Mouse (Mus musculus): ENCODE results near the gene Olfr585. TPM values are rescaled to one million over a fixed set of nuclear protein-coding genes. Genes with fewer than 3 reads are reported as not detected.

Gene Olfr585
- not detected for total RNA-seq (2021)
- long read RNA-seq = 0 reads

DNA sequence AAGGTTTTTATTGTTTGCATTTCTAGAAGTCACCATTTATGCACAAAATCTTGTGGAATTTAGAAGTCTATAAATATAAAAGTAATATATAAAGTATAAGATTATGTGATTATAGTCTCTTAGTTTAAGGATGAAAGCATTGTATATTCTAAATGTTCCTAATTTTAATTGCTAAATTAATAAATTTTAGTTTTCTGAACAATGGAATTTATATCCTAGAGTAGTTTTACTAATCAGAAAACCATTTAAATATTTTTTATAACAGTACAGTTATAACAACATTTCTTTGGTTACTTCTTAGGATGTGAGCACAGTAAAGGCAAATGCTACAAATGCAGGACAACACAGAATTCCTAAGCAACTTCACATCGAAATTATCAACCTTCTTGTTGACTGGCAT lies at the start of gene Olfr585:
Gene Olfr585, plus strand, starts transcription at position 301 of the 400 bp plus-strand sequence.
- no peak for DNase-seq (ENCODE audit: low spot score in 2 of 2)

DNA sequence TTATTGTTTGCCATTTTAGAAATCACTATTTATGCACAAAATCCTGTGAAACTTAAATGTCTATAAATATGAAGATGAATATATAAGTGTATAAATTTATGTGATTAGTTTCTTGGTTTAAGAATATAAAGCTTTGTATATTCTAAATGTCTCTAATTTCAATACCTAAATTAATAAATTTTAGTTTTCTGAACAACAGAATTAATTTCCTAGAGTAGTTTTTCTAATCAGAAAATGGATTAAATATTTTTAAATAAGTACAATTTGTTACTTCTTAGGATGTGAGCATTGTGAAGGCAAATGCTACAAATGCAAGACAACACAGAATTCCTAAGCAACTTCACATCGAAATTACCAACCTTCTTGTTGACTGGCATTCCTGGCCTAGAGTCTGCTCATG lies 46.5 kb upstream of the Olfr585 start, which contains the start of gene Olfr583:
Gene Olfr583, plus strand, starts transcription at position 301 of the 400 bp plus-strand sequence.
- no peak for DNase-seq (ENCODE audit: low spot score in 2 of 2)

DNA sequence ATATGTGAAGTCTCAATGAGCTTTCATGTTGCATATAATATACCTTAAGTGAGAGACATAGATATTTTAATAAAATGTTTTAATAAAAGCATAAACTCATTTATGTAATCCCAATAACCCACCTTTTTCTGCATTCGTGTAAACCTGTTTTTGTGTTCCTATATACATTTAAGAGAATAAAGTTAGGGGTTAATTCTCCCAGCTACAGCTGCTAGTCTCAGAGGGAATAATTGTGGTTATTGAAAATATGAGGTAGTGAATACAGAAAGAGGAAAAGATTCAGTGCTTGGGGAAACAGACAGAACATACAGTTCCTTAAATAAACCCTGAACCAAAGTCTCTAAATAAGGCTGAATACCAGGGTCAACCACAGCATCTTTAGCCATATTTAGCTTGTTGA lies 15.9 kb upstream of the Olfr585 start, which contains the start of gene Olfr584:
Gene Olfr584, plus strand, starts transcription at position 301 of the 400 bp plus-strand sequence.
- DNase-seq (ENCODE audit: low spot score in 2 of 2) = no peak

- DNase-seq (ENCODE audit: low spot score in 2 of 2) = peak in 1 of 2 experiments; percentile 10
Observed at GRCm38 (mm10) chr7:103119406-103119805, 21.9 kb downstream of the Olfr585 start.

GRCm38 (mm10) chr7:103125538-103125937 lies 28.0 kb downstream of the Olfr585 start, which contains the start of gene Olfr586:
TSS of gene Olfr586 (minus strand) at chr7:103125638.
- no peak for DNase-seq (ENCODE audit: low spot score in 2 of 2)

- no peak for DNase-seq (ENCODE audit: low spot score in 2 of 2)
Observed at GRCm38 (mm10) chr7:103140579-103140978, 43.1 kb downstream of the Olfr585 start, which contains the start of gene Olfr588-ps1. TSS of gene Olfr588-ps1 (plus strand) at chr7:103140879.

Other genes with a start within 250 kb of the Olfr585 start
- gene Olfr566, start 239.0 kb upstream of the Olfr585 start, total RNA-seq (2021) = not detected
- gene Olfr568, start 220.6 kb upstream of the Olfr585 start, total RNA-seq (2021) = not detected
- gene Olfr569, start 206.8 kb upstream of the Olfr585 start, total RNA-seq (2021) = not detected
- gene Olfr570, start 203.1 kb upstream of the Olfr585 start, total RNA-seq (2021) = not detected
- gene Olfr571, start 180.2 kb upstream of the Olfr585 start, total RNA-seq (2021) = not detected
- gene Olfr572, start 173.3 kb upstream of the Olfr585 start, total RNA-seq (2021) = not detected
- gene Olfr573-ps1, start 155.1 kb upstream of the Olfr585 start, total RNA-seq (2021) = not detected
- not detected for gene Olfr574, start 149.3 kb upstream of the Olfr585 start, total RNA-seq (2021)
- not detected for gene Olfr575, start 138.9 kb upstream of the Olfr585 start, total RNA-seq (2021)
- gene Olfr576, start 135.1 kb upstream of the Olfr585 start, total RNA-seq (2021) = not detected
- gene Olfr577, start 121.8 kb upstream of the Olfr585 start, total RNA-seq (2021) = not detected
- not detected for gene Olfr578, start 108.4 kb upstream of the Olfr585 start, total RNA-seq (2021)
- gene Olfr582, start 59.7 kb upstream of the Olfr585 start, total RNA-seq (2021) = not detected
- not detected for gene Olfr583, start 46.4 kb upstream of the Olfr585 start, total RNA-seq (2021)
- gene Olfr584, start 15.8 kb upstream of the Olfr585 start, total RNA-seq (2021) = not detected
- not detected for gene Olfr586, start 27.9 kb downstream of the Olfr585 start, total RNA-seq (2021)
- not detected for gene Olfr588-ps1, start 43.2 kb downstream of the Olfr585 start, total RNA-seq (2021)
- not detected for gene Olfr589, start 58.6 kb downstream of the Olfr585 start, total RNA-seq (2021)
- not detected for gene Olfr591, start 80.6 kb downstream of the Olfr585 start, total RNA-seq (2021)
- gene Olfr592, start 87.1 kb downstream of the Olfr585 start, total RNA-seq (2021) = not detected
- gene Olfr593, start 114.1 kb downstream of the Olfr585 start, total RNA-seq (2021) = not detected
- not detected for gene Olfr594, start 119.3 kb downstream of the Olfr585 start, total RNA-seq (2021)
- gene Usp17ld, start 154.8 kb downstream of the Olfr585 start, total RNA-seq (2021) = not detected
- not detected for gene Olfr596, start 207.9 kb downstream of the Olfr585 start, total RNA-seq (2021)
- gene Olfr597, start 218.6 kb downstream of the Olfr585 start, total RNA-seq (2021) = not detected
- gene Olfr598, start 225.8 kb downstream of the Olfr585 start, total RNA-seq (2021) = not detected
- not detected for gene Olfr599, start 238.2 kb downstream of the Olfr585 start, total RNA-seq (2021)